ENCODE assay signal across 8 mouse cellular contexts in genomic region chr14:67135221-67136140, GRCm38 (mm10).
DNase-seq lines count a peak whose midpoint lies in the region; ATAC-seq lines count a peak whose summit lies in the region.

No protein-coding gene starts in this region.

- peak; percentile 72 for DNase-seq in right cerebral cortex, adult 18-20 months
- no peak for DNase-seq in right cerebral cortex, adult 2 months (ENCODE audit: low spot score in 2 of 2)
- peak; percentile 58 for DNase-seq in gastrocnemius, adult 18-20 months (ENCODE audit: low spot score)
- DNase-seq in layer of hippocampus, adult 9-10 months (ENCODE audit: low spot score) = peak; percentile 68
- DNase-seq in midbrain, embryonic 10.5 days (ENCODE audit: low spot score) = no peak
- no peak for DNase-seq in spleen, postnatal 36 days (ENCODE audit: low spot score in 2 of 2)

- H3K9me3 ChIP-seq in hindbrain, embryonic 12.5 days (replicated peaks) = no peaks in the 10 kb centered on the region
- H3K9me3 ChIP-seq in midbrain, embryonic 10.5 days (replicated peaks) = no peaks in the 10 kb centered on the region
- no peaks in the 10 kb centered on the region for H3K9me3 ChIP-seq in stomach, embryonic 14.5 days (ENCODE audit: control insufficient read depth, low read depth, low read length)

- no peak overlapping the region for H3K4me3 ChIP-seq in hindbrain, embryonic 12.5 days
- H3K4me3 ChIP-seq in midbrain, embryonic 10.5 days = no peak overlapping the region
- no peak overlapping the region for H3K4me3 ChIP-seq in stomach, embryonic 14.5 days (ENCODE audit: low read depth, low read length)

- no peaks in the 10 kb centered on the region for H3K36me3 ChIP-seq in hindbrain, embryonic 12.5 days
- no peaks in the 10 kb centered on the region for H3K36me3 ChIP-seq in midbrain, embryonic 10.5 days
- no peaks in the 10 kb centered on the region for H3K36me3 ChIP-seq in stomach, embryonic 14.5 days (ENCODE audit: control insufficient read depth, insufficient read depth, low read length)

- H3K9ac ChIP-seq in hindbrain, embryonic 12.5 days = no peak overlapping the region
- H3K9ac ChIP-seq in stomach, embryonic 14.5 days (replicated peaks; ENCODE audit: low read depth, low read length) = no peak overlapping the region

- no peaks in the 10 kb centered on the region for H3K27me3 ChIP-seq in hindbrain, embryonic 12.5 days
- no peaks in the 10 kb centered on the region for H3K27me3 ChIP-seq in midbrain, embryonic 10.5 days (ENCODE audit: low read depth, poor library complexity, severe bottlenecking)
- H3K27me3 ChIP-seq in stomach, embryonic 14.5 days (ENCODE audit: control insufficient read depth, insufficient read depth, low read length) = no peaks in the 10 kb centered on the region

- ATAC-seq in hindbrain, embryonic 12.5 days (ENCODE audit: low FRiP score) = peak; percentile 89
- ATAC-seq in stomach, embryonic 14.5 days (ENCODE audit: insufficient number of reproducible peaks, insufficient read depth, low FRiP score, low read depth) = peak; percentile 85

- H3K4me1 ChIP-seq in hindbrain, embryonic 12.5 days = peaks cover 14% of the 10 kb centered on the region
- H3K4me1 ChIP-seq in midbrain, embryonic 10.5 days = peaks cover 21% of the 10 kb centered on the region
- peaks cover 12% of the 10 kb centered on the region for H3K4me1 ChIP-seq in stomach, embryonic 14.5 days (ENCODE audit: control insufficient read depth, insufficient read depth, low read length)

- no peak overlapping the region; the same call in 1 of the 2 replicates for H3K4me2 ChIP-seq in hindbrain, embryonic 12.5 days (replicated peaks)
- H3K4me2 ChIP-seq in stomach, embryonic 14.5 days (replicated peaks; ENCODE audit: low read depth, low read length) = peak overlapping the region; percentile 14

- peak overlapping the region; percentile 76 for H3K27ac ChIP-seq in hindbrain, embryonic 12.5 days
- peak overlapping the region; percentile 50 for H3K27ac ChIP-seq in midbrain, embryonic 10.5 days (replicated peaks)
- peak overlapping the region; percentile 64; the same call in 1 of the 2 replicates for H3K27ac ChIP-seq in stomach, embryonic 14.5 days (ENCODE audit: low read length)

- WGBS in hindbrain, embryonic 12.5 days = 30% methylated on average over 18 of the region's 18 CpGs
- WGBS in midbrain, embryonic 10.5 days = 55% methylated on average over 18 of the region's 18 CpGs
- WGBS in stomach, embryonic 14.5 days = 31% methylated on average over 18 of the region's 18 CpGs

Comparison
In these comparisons a context has a peak if more than half of its experiments do, and no peak if none do; other contexts are left out.
1. DNase-seq: peak in right cerebral cortex, adult 18-20 months (single experiment), gastrocnemius, adult 18-20 months (single experiment) and layer of hippocampus, adult 9-10 months (single experiment); none in right cerebral cortex, adult 2 months (0 of 2), midbrain, embryonic 10.5 days (single experiment) and spleen, postnatal 36 days (0 of 2).
2. Peak in every context shown above with its lines, with median percentiles within 50 percentile points of each other: H3K27ac ChIP-seq.